Mouse (Mus musculus): ENCODE data around the gene Klc2.
A peak's percentile ranks its signal among the peaks of the same experiment; 100 is the strongest.

DNA sequence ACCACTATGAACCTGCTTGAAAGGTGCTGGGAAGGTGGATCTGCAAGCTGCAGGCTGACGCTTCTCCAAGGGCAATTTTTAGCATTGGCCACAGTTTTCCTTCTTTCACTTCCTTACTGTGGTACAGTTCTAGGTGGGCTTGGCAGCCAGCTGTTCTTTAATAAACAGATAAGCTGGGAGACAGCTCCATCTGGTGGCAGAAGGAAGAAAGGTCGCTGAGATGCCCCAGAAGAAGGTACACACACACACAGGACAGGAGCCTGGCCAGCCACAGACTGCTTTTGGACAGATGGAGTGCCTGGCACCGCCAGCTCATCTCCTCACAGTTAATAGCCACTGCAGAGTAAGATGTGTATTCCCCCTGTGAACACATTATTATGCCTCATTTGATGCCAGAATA lies 33.0 kb upstream of the Klc2 start:
- TF ChIP-seq CTCF (IDR thresholded peaks at IDR 0.05; ENCODE audit: low read depth) (peak; percentile 80), EP300 (optimal IDR thresholded peaks at IDR 0.05) (no peak)
